Mouse (Mus musculus) forebrain, embryonic 13.5 days (tissue): Measurements from ENCODE around the gene Gsto1. TPM values are rescaled to one million over a fixed set of nuclear protein-coding genes. Genes with fewer than 3 reads are reported as not detected.

ENCODE experiments used
- ATAC-seq: fragments of 200-750 bp; cut with Nextera tagmentation; 2 replicates; pipeline ENCODE4 v1.8.0; 2017
- H3K27ac ChIP-seq: fragments of 300-500 bp; sonication (generic); 2 replicates; pipeline ENCODE4 v1.5.1; 2015; ENCODE audit warnings: inconsistent platforms, mild to moderate bottlenecking, moderate library complexity
- H3K27me3 ChIP-seq: fragments of 300-500 bp; sonication (generic); 2 replicates; pipeline ENCODE4 v1.6.1; 2015; ENCODE audit warnings: mild to moderate bottlenecking, inconsistent platforms
- H3K36me3 ChIP-seq: fragments of 300-500 bp; sonication (generic); 2 replicates; pipeline ENCODE4 v1.6.1; 2015; ENCODE audit warnings: mild to moderate bottlenecking, inconsistent platforms; ENCODE audit not compliant: poor library complexity, severe bottlenecking
- H3K4me1 ChIP-seq: fragments of 300-500 bp; sonication (generic); 2 replicates; pipeline ENCODE4 v1.6.1; 2015; ENCODE audit warnings: inconsistent platforms
- H3K4me2 ChIP-seq: fragments of 300-500 bp; sonication (generic); 2 replicates; pipeline ENCODE4 v1.6.1; 2015; ENCODE audit warnings: inconsistent platforms, mild to moderate bottlenecking, moderate library complexity
- H3K4me3 ChIP-seq: fragments of 300-500 bp; sonication (generic); 2 replicates; pipeline ENCODE4 v1.5.1; 2015; ENCODE audit warnings: mild to moderate bottlenecking, inconsistent platforms
- H3K9ac ChIP-seq: fragments of 300-500 bp; sonication (generic); 2 replicates; pipeline ENCODE4 v1.6.1; 2015; ENCODE audit warnings: mild to moderate bottlenecking, inconsistent platforms
- H3K9me3 ChIP-seq: fragments of 300-500 bp; sonication (generic); replicated peaks from 2 replicates; pipeline ENCODE4 v1.6.1; 2016; ENCODE audit warnings: inconsistent platforms
- WGBS: fragments of 180-500 bp; shearing (Covaris S2); methylation state at CpG from one replicate; pipeline ENCODE4 v1.1.7; 2015; 5-methylcytosine and 5-hydroxymethylcytosine counted together
- polyA plus RNA-seq: library from polyadenylated mRNA; unstranded; fragments of >200 nt; fragmentation: Nextera tagmentation; extraction: Ambion mirVana; gene quantifications from 2 replicates; pipeline ENCODE4 v1.2.1, GENCODE M21; 2015

The Gsto1 gene
- polyA plus RNA-seq, 1 experiment from 2014 or later = 80.3 TPM

DNA sequence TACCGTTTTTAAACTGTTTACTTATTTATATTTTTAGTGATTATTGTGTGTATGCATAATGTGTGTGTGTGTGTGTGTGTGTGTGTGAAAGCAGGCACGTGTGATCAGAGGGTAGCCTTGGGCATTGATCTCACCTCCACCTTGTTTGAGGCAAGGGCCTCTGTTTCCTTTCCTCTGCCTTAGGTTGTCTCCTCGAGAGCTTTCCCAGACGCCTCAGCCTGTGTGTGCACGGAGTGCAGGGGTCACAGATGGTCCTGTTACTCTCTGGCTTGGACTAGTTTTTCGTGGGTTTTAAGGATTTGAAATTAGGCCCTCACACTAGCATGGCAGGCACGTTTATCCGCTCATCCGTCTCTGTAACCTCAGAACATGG lies 28.1 kb downstream of the Gsto1 start:
- Histone ChIP-seq H3K9me3 (no peaks in the 10 kb centered on the region), H3K27ac (no peak overlapping the region), H3K9ac (no peak overlapping the region), H3K27me3 (no peaks in the 10 kb centered on the region), H3K4me3 (no peak overlapping the region), H3K4me2 (no peak overlapping the region), H3K4me1 (no peaks in the 10 kb centered on the region), H3K36me3 (no peaks in the 10 kb centered on the region)
- ATAC-seq = peak; percentile 56
- 68% methylated on average over 9 of the region's 9 CpGs for WGBS

DNA sequence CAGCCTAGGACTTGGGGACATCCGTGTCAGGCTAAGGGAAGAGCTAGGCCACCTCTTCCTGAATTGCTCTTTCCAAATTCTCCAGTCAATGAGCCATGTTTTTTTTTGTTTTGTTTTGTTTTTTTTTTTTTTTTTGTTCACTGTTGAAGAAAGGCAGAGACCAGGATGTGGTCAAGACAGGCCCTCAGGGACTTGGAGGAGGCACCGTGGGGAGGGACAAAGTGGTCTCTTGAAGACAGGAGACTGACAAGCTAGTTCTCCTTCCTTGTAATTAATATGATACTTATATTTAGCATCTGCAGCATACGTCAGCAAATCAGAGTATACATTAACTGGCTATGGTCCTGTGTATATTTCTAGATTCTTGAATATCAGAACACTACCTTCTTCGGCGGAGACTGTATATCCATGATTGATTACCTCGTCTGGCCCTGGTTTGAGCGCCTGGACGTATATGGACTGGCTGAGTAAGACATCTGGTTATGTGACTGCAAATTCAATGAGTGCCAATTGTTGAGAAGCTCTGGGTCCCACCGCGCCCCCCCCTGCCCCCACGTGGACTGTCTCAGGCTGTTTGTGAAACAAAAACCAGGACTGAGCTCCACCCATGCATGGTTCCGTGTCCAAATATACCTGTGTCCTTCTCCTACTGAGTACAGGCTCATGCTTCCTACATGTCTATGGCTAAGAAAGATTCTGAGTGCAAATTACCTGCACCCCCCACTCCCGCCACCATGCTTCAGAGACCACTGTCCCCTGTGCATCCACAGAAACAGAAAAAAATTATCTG lies 29.7 kb downstream of the Gsto1 start:
- Histone ChIP-seq H3K9me3 (no peaks in the 10 kb centered on the region), H3K36me3 (no peaks in the 10 kb centered on the region), H3K4me1 (no peaks in the 10 kb centered on the region), H3K9ac (no peak overlapping the region), H3K27ac (no peak overlapping the region), H3K27me3 (no peaks in the 10 kb centered on the region), H3K4me2 (no peak overlapping the region), H3K4me3 (no peak overlapping the region)
- no peak for ATAC-seq
- 86% methylated on average over 13 of the region's 13 CpGs for WGBS

DNA sequence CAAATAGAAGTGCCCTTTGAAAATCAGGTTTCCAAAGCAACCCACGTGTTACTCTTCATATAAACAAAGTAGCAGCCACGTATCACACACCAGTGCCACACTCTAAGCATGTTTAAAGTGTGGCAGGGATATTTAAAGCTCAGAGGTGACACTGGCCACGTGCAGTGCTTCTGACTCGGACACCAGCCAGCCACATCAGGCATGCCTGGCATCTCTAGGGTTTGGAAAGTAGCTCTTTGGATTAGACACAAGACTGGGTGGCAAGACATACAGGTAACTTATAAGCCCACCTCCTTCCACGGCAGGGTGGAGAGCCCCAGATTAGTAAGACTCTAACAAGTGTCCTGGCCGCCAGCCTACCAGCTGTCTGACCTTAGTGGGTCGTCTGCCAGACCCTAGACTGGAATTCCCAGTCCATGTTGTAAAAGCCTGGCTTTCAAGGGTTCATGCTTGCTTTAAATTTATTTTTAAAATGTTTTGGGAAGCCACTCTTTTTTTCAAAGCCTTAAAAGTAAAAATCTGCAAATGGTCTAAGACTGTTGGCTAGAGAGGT lies 30.5 kb downstream of the Gsto1 start:
- no peak for ATAC-seq
- H3K9ac ChIP-seq = no peak overlapping the region
- no peaks in the 10 kb centered on the region for H3K9me3 ChIP-seq
- no peak overlapping the region for H3K4me2 ChIP-seq
- H3K36me3 ChIP-seq = no peaks in the 10 kb centered on the region
- no peaks in the 10 kb centered on the region for H3K4me1 ChIP-seq
- H3K27ac ChIP-seq = no peak overlapping the region
- no peak overlapping the region for H3K4me3 ChIP-seq
- H3K27me3 ChIP-seq = no peaks in the 10 kb centered on the region
- 62% methylated on average over 7 of the region's 7 CpGs for WGBS

DNA sequence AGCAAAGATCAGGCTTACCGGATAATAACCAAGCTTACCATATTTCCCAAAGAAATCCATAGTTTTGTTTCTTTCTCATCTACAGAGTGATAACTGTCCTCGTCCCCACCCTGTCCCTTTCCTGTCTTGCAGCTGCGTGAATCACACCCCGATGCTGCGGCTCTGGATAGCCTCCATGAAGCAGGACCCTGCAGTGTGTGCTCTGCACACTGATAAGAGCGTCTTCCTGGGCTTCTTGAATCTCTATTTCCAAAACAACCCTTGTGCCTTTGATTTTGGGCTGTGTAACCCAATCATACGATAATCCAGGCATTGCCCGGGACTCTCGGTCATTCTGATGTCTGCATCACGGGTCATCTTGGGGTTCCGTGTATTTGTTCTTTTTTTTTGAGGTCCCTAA lies 31.1 kb downstream of the Gsto1 start:
- Histone ChIP-seq H3K36me3 (no peaks in the 10 kb centered on the region), H3K4me2 (no peak overlapping the region), H3K9me3 (no peaks in the 10 kb centered on the region), H3K4me3 (no peak overlapping the region), H3K9ac (no peak overlapping the region), H3K27ac (no peak overlapping the region), H3K4me1 (no peaks in the 10 kb centered on the region), H3K27me3 (no peaks in the 10 kb centered on the region)
- ATAC-seq = no peak
- 90% methylated on average over 11 of the region's 11 CpGs for WGBS

DNA sequence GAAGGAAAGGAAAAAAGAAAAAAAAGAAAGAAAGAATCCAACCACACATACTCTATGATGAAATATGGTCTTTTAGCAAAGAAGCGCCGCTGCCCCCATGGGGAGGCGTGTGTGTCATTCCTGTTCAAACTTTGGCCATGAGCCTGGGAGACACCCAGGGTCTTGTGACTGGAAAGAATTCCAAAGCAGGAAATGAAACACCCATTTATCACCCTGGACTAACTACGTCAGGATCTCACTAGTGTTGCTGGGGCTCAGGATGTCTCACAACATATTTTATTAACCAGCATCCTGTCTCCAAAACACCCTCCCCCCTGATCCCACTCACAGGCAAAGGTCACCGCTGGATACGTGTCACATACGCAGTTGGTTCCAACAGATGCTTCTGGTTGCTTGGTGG lies 31.8 kb downstream of the Gsto1 start:
- Histone ChIP-seq H3K4me3 (no peak overlapping the region), H3K27ac (no peak overlapping the region), H3K4me1 (no peaks in the 10 kb centered on the region), H3K9me3 (no peaks in the 10 kb centered on the region), H3K4me2 (no peak overlapping the region), H3K36me3 (no peaks in the 10 kb centered on the region), H3K27me3 (no peaks in the 10 kb centered on the region), H3K9ac (no peak overlapping the region)
- WGBS = 91% methylated on average over 7 of the region's 7 CpGs
- no peak for ATAC-seq

DNA sequence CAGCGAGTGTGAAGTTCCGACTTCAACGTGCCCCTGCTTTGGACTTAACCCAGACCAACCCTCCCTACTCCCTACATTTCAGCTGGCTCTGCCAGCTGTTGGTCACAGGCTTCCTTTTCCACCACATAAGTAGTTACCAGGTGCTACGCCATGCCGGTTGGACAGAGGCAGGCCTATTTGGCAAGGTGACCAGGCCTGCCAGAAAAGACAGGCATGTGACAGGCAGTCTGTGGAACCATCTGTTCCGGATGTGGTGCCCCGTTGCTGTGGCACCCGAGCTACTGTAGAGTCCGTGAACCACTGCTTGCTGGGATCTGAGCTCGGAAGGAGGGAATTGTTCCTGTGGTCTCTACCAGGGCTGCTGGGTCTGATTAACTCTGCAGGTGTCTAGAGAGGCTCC lies 32.6 kb downstream of the Gsto1 start:
- 0 out of 2 replicates have a peak, but pooled peaks have one; percentile 43 for ATAC-seq

DNA sequence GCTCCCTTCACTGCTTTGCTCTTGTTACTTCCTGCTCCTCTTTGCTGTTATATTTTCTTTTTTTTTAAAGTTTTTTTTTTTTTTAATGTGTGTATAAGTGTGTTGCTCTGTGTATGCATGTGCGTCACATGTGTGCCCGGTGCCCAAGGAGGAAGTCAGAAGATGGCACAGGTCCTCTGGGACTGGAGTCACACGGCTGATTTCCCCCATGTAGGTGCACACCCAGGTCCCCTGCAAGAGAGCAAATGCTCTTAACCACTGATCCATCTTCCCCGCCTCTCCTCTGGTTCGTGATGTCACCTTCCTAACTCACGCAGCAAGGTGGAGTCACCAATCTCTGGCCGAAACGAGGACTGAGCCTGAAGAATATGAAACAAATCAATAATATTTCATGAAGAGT lies 33.3 kb downstream of the Gsto1 start:
- Histone ChIP-seq H3K9ac (no peak overlapping the region), H3K27me3 (no peaks in the 10 kb centered on the region), H3K36me3 (0 out of 2 replicates have a peak, but pooled peaks cover 4% of the 10 kb centered on the region), H3K27ac (no peak overlapping the region), H3K9me3 (no peaks in the 10 kb centered on the region), H3K4me2 (no peak overlapping the region), H3K4me1 (no peaks in the 10 kb centered on the region), H3K4me3 (no peak overlapping the region)
- no peak for ATAC-seq
- 92% methylated on average over 8 of the region's 8 CpGs for WGBS

More for the DNA sequence above, 32.6 kb downstream of the Gsto1 start:
- no peak overlapping the region for H3K4me2 ChIP-seq
- H3K27ac ChIP-seq = no peak overlapping the region
- no peak overlapping the region for H3K4me3 ChIP-seq
- H3K4me1 ChIP-seq = no peaks in the 10 kb centered on the region
- H3K27me3 ChIP-seq = no peaks in the 10 kb centered on the region
- 75% methylated on average over 10 of the region's 10 CpGs for whole genome bisulfite sequencing
- H3K9me3 ChIP-seq = no peaks in the 10 kb centered on the region
- no peaks in the 10 kb centered on the region for H3K36me3 ChIP-seq
- no peak overlapping the region for H3K9ac ChIP-seq

DNA sequence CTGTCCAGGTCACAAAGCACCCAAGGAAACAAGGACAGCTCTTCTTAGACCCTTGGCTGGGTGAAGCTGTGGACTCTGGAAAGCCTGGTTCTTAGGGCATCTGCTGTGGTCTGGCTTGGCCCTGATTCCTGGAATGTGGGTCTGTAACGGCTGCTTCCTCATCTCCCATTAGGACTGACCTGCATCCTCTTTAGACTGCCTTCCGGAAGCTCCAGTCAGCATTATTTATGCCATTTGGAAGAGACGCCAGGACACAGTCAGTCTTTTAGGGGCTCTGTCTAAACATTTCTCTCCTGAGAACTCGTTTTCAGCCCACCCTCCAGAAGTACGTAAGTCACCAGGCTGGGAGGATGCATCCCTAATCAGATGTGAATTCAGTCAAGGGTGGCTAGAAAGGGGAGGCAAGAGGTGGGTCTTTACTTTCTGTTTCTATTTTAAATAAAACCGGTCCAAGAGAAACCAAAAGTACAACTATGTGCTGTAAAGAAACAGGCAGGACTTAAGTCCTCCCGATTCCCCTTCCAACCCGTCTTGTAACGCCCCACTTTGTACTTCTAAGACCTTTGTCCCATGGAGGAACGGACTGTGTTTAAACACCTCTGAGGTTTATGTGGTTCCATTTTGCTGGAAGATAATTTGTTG lies 35.8 kb downstream of the Gsto1 start:
- Histone ChIP-seq H3K9me3 (no peaks in the 10 kb centered on the region), H3K9ac (no peak overlapping the region), H3K4me1 (no peaks in the 10 kb centered on the region), H3K27ac (no peak overlapping the region), H3K4me2 (no peak overlapping the region), H3K27me3 (no peaks in the 10 kb centered on the region), H3K4me3 (no peak overlapping the region), H3K36me3 (peaks cover 30% of the 10 kb centered on the region)
- no peak for ATAC-seq
- WGBS = 80% methylated on average over 10 of the region's 10 CpGs

DNA sequence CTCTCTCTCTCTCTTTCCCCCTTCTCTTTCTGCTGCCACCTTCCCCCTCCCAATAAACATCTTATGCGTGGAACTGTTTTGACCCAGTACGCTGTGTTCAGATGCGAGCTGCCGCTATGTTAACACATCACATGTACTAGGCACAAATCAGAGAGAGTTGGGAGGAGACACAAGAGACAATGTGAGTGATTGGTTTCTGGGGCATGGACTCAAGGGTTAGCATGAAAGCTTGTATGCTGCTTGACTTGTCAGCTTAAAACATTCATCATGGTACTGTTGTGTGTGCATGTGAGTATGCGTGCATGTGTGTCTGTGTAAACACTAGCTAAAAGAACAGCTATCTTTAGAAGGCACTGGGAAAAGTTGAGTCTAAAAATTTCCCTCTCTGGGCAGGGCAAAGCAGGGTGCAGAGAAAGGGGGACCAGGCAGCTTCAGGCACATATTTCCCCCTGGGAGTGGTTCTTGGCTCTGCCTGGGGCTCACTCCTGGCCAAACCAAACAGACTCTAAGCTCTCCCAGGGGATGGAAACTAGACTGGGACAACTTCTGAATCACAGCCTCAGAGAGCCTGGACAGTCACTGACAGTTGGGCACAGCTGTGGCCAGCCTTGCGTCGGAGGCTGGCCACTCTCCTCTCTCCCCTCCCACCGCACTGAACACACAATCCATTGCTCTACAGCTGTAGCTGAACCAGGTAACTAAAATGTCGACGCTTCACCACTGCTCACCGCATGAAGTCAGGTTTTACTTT lies 37.0 kb downstream of the Gsto1 start:
- H3K4me3 ChIP-seq = no peak overlapping the region
- H3K36me3 ChIP-seq = peaks cover 41% of the 10 kb centered on the region
- no peaks in the 10 kb centered on the region for H3K27me3 ChIP-seq
- ATAC-seq = no peak
- WGBS = 87% methylated on average over 11 of the region's 11 CpGs
- no peak overlapping the region for H3K4me2 ChIP-seq
- H3K27ac ChIP-seq = no peak overlapping the region
- no peaks in the 10 kb centered on the region for H3K9me3 ChIP-seq
- no peak overlapping the region for H3K9ac ChIP-seq
- no peaks in the 10 kb centered on the region for H3K4me1 ChIP-seq

DNA sequence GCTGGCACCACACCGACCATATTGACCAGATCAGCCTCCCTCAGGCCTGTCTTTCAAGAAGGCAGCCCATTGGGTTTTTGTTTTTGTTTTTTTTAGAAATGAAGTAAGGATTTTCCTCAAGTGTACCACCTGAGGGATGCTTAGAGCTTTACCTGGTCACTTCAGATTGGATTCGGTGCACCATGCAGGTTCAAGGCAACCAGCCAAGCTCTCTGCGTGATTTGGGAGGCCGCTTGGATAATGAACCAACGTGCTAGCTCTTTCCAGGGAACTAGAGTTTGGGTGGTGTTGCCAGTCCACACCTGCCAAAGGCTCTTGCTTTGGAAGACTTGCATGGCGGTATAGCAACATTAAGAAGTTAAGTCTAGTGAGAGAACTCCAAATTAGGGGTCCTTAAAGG lies 38.3 kb downstream of the Gsto1 start:
- H3K4me2 ChIP-seq = no peak overlapping the region
- 96% methylated on average over 6 of the region's 6 CpGs for WGBS
- H3K4me1 ChIP-seq = no peaks in the 10 kb centered on the region
- no peaks in the 10 kb centered on the region for H3K27me3 ChIP-seq
- no peak overlapping the region for H3K27ac ChIP-seq
- H3K9me3 ChIP-seq = no peaks in the 10 kb centered on the region
- no peak overlapping the region for H3K9ac ChIP-seq
- no peak for ATAC-seq
- no peak overlapping the region for H3K4me3 ChIP-seq
- peaks cover 53% of the 10 kb centered on the region for H3K36me3 ChIP-seq

DNA sequence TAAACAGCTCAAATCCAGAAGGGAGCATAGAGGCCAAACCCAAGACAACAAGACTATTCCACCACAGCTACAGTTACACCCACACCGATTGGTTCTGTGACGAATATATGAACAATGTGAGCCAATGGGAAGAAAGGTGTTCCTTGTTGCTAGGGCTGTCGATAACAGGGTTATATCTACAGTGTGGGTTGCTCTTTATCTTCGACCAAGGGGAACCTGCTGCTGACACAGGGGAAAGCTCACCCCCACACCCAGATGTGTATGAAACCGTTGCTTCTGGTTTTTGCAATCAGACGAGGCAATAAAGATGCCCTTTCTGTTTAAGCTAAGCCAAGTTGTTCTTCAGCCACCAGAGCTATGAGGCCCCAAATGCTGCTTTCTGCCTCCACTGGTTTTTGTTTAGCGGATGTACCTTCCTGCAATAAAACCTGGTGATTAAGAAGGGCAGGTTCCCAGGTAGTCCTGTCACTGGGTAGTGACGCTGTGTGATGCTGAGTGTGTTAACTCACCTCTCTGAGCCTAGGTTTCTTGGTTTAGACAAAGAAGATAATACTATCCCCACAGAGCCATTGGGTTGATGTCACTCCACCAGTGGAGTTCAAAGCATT lies 43.8 kb downstream of the Gsto1 start:
- Histone ChIP-seq H3K4me2 (no peak overlapping the region), H3K9me3 (no peaks in the 10 kb centered on the region), H3K36me3 (peaks cover 43% of the 10 kb centered on the region), H3K9ac (no peak overlapping the region), H3K27ac (no peak overlapping the region), H3K4me1 (peaks cover 4% of the 10 kb centered on the region; the same call in 1 of the 2 replicates), H3K27me3 (no peaks in the 10 kb centered on the region), H3K4me3 (no peak overlapping the region)
- 92% methylated on average over 8 of the region's 8 CpGs for WGBS
- no peak for ATAC-seq

DNA sequence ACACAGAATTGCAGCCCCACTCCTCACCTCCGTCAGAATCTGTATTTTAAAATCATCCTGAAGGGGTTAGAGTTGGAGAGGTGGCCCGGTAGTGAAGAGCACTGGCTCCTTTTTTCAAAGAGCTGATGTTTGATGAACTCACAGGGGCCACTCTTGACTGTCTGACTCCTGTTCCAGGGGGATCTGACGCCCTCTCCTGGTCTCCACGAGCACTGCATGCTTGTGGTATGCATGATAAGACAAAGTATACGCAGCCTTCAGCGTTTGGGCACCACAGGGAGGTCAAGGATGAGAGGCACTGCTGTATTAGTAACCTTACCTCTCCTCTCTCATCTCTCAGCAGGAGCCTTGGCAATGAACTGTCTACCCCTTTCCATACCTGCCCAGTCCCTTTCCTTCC lies 45.2 kb downstream of the Gsto1 start:
- Histone ChIP-seq H3K27me3 (no peaks in the 10 kb centered on the region), H3K4me3 (no peak overlapping the region), H3K9me3 (no peaks in the 10 kb centered on the region), H3K9ac (no peak overlapping the region), H3K27ac (no peak overlapping the region), H3K36me3 (peaks cover 29% of the 10 kb centered on the region), H3K4me2 (no peak overlapping the region), H3K4me1 (peaks cover 7% of the 10 kb centered on the region; the same call in 1 of the 2 replicates)
- 63% methylated on average over 6 of the region's 6 CpGs for WGBS
- no peak for ATAC-seq
